In the genomic region with DNA sequence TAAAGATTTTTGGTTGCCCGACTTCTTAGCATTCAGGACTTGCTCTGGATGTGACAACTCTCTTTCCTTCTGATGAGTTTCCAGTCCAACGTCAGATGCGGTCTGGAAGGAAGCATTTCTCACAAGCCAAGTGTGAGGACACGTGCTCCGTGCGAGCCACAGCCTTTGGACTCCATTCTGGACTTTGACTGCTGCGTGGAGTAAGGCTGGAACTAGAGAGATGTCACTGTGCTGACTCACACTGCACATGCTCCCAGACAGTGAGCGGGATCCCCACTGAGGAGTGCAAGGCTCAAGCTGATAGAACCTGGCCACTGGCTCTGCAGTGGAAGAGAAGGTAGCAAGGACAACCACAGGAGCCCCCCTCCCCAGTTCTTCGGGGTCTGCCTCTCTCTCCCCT, we compare ENCODE assay signal across 9 mouse cellular contexts. TPM values are rescaled to one million over a fixed set of nuclear protein-coding genes. Genes with fewer than 3 reads are reported as not detected.
A peak's percentile ranks its signal among the peaks of the same experiment; 100 is the strongest.
DNase-seq lines count a peak whose midpoint lies in the region; ATAC-seq and TF ChIP-seq lines count a peak whose summit lies in the region.
"Had no signal": no experiment of that assay in that cellular context is flagged by ENCODE, and none has a peak within 500 bp of the region (broad histone marks: within the 10 kb centered on the region; RNA-seq: fewer than 3 reads in every experiment).

No protein-coding gene starts in this region.

- DNase-seq in left cerebral cortex, adult 18-20 months (ENCODE audit: low spot score in 2 of 2), result peak; percentile 33 to 49
- DNase-seq in left cerebral cortex, adult 9 months (ENCODE audit: low spot score in 2 of 2), result no peak
- peak; percentile 7 for DNase-seq in kidney, postnatal 0 days (ENCODE audit: low spot score)
- DNase-seq in gastrocnemius, postnatal 14 days, result no peak
- DNase-seq in spleen, adult 18-20 months, result no peak

- intact Hi-C loops in gastrocnemius, postnatal 14 days (cut with DNase I; ENCODE audit: low total_unique reads), result no loop called here

- H3K36me3 ChIP-seq in forebrain, embryonic 13.5 days (ENCODE audit: poor library complexity, severe bottlenecking), result no peaks in the 10 kb centered on the region
- H3K36me3 ChIP-seq in kidney, postnatal 0 days (ENCODE audit: insufficient read depth, low read length), result no peaks in the 10 kb centered on the region
- no peaks in the 10 kb centered on the region for H3K36me3 ChIP-seq in stomach, embryonic 14.5 days (ENCODE audit: control insufficient read depth, insufficient read depth, low read length)
- H3K36me3 ChIP-seq: hindbrain, embryonic 15.5 days; neural tube, embryonic 13.5 days had no signal

- WGBS in forebrain, embryonic 13.5 days, result 81% methylated on average over 9 of the region's 9 CpGs
- 73% methylated on average over 9 of the region's 9 CpGs for WGBS in kidney, postnatal 0 days
- WGBS in stomach, embryonic 14.5 days, result 76% methylated on average over 9 of the region's 9 CpGs

- peak overlapping the region; percentile 14; the same call in 1 of the 2 replicates for H3K27ac ChIP-seq in forebrain, embryonic 13.5 days
- no peak overlapping the region for H3K27ac ChIP-seq in kidney, postnatal 0 days
- no peak overlapping the region for H3K27ac ChIP-seq in stomach, embryonic 14.5 days (ENCODE audit: low read length)
- H3K27ac ChIP-seq: hindbrain, embryonic 15.5 days; neural tube, embryonic 13.5 days had no signal

- ATAC-seq in forebrain, embryonic 13.5 days, result peak; percentile 43; the same call in 1 of the 2 replicates
- peak; percentile 93 for ATAC-seq in kidney, postnatal 0 days (replicated peaks; ENCODE audit: low FRiP score, low read depth)
- ATAC-seq in stomach, embryonic 14.5 days (ENCODE audit: insufficient number of reproducible peaks, insufficient read depth, low FRiP score, low read depth), result peak; percentile 28; the same call in 1 of the 2 replicates

- TF ChIP-seq CTCF in kidney, postnatal 0 days (IDR thresholded peaks at IDR 0.05; ENCODE audit: low read depth), result no peak

- no peak overlapping the region for H3K4me2 ChIP-seq in forebrain, embryonic 13.5 days
- no peak overlapping the region for H3K4me2 ChIP-seq in kidney, postnatal 0 days (ENCODE audit: low read length)
- no peak overlapping the region for H3K4me2 ChIP-seq in stomach, embryonic 14.5 days (replicated peaks; ENCODE audit: low read depth, low read length)
- H3K4me2 ChIP-seq: hindbrain, embryonic 15.5 days; neural tube, embryonic 13.5 days had no signal

- no peaks in the 10 kb centered on the region for H3K27me3 ChIP-seq in forebrain, embryonic 13.5 days
- H3K27me3 ChIP-seq in kidney, postnatal 0 days (ENCODE audit: insufficient read depth, low read length), result no peaks in the 10 kb centered on the region
- H3K27me3 ChIP-seq in stomach, embryonic 14.5 days (ENCODE audit: control insufficient read depth, insufficient read depth, low read length), result no peaks in the 10 kb centered on the region
- H3K27me3 ChIP-seq: hindbrain, embryonic 15.5 days; neural tube, embryonic 13.5 days had no signal

- H3K9me3 ChIP-seq in forebrain, embryonic 13.5 days (replicated peaks), result no peaks in the 10 kb centered on the region
- H3K9me3 ChIP-seq in kidney, postnatal 0 days (replicated peaks; ENCODE audit: low read length), result no peaks in the 10 kb centered on the region
- no peaks in the 10 kb centered on the region for H3K9me3 ChIP-seq in stomach, embryonic 14.5 days (ENCODE audit: control insufficient read depth, low read depth, low read length)
- H3K9me3 ChIP-seq: hindbrain, embryonic 15.5 days; neural tube, embryonic 13.5 days had no signal

- no peaks in the 10 kb centered on the region for H3K4me1 ChIP-seq in forebrain, embryonic 13.5 days
- H3K4me1 ChIP-seq in kidney, postnatal 0 days (replicated peaks; ENCODE audit: insufficient read depth, low read length), result no peaks in the 10 kb centered on the region
- no peaks in the 10 kb centered on the region for H3K4me1 ChIP-seq in stomach, embryonic 14.5 days (ENCODE audit: control insufficient read depth, insufficient read depth, low read length)
- H3K4me1 ChIP-seq: hindbrain, embryonic 15.5 days; neural tube, embryonic 13.5 days had no signal

- H3K9ac ChIP-seq in forebrain, embryonic 13.5 days, result no peak overlapping the region
- H3K9ac ChIP-seq in kidney, postnatal 0 days (ENCODE audit: low read depth, low read length), result no peak overlapping the region
- H3K9ac ChIP-seq in stomach, embryonic 14.5 days (replicated peaks; ENCODE audit: low read depth, low read length), result no peak overlapping the region
- H3K9ac ChIP-seq: hindbrain, embryonic 15.5 days; neural tube, embryonic 13.5 days had no signal

- H3K4me3 ChIP-seq in forebrain, embryonic 13.5 days, result no peak overlapping the region
- no peak overlapping the region for H3K4me3 ChIP-seq in kidney, postnatal 0 days (replicated peaks; ENCODE audit: low read depth, low read length)
- no peak overlapping the region for H3K4me3 ChIP-seq in stomach, embryonic 14.5 days (ENCODE audit: low read depth, low read length)
- H3K4me3 ChIP-seq: hindbrain, embryonic 15.5 days; neural tube, embryonic 13.5 days had no signal

RNA-seq across cellular contexts. Expression of a gene that starts 33.9 kb away (rescaled TPM):
- total RNA-seq in left cerebral cortex, adult 18-20 months (2021), result 100 to 1,000 TPM; 174 to 176 TPM
- 57.2 and 59.8 TPM in 2 replicates for polyA plus RNA-seq in forebrain, embryonic 13.5 days (2015; fragmentation: Nextera tagmentation; extraction: Ambion mirVana)
- 12.4 and 15.2 TPM in 2 replicates for polyA plus RNA-seq in kidney, postnatal 0 days (2015; fragmentation: Nextera tagmentation; extraction: Ambion mirVana)
- 34.4 and 35.6 TPM in 2 replicates for polyA plus RNA-seq in stomach, embryonic 14.5 days (2014; fragmentation: Nextera tagmentation; extraction: Ambion mirVana)
- total RNA-seq in gastrocnemius, postnatal 14 days (2021), result 1 to 10 TPM; 4.5 to 5.1 TPM

Comparison
In these comparisons a context has a peak if more than half of its experiments do, and no peak if none do; other contexts are left out.
1. DNase-seq: peak in left cerebral cortex, adult 18-20 months (2 of 2) and kidney, postnatal 0 days (single experiment); none in left cerebral cortex, adult 9 months (0 of 2), gastrocnemius, postnatal 14 days (single experiment) and spleen, adult 18-20 months (0 of 2).
2. ATAC-seq: peak in every context shown above with its lines; median percentile 93 in kidney, postnatal 0 days; 43 in forebrain, embryonic 13.5 days; 28 in stomach, embryonic 14.5 days.